19 mouse cellular contexts compared by ENCODE assay signal in genomic region chr7:121750244-121750643, GRCm38 (mm10). TPM values are rescaled to one million over a fixed set of nuclear protein-coding genes. Genes with fewer than 3 reads are reported as not detected.
"Had no signal": no experiment of that assay in that cellular context is flagged by ENCODE, and none has a peak within 500 bp of the region (broad histone marks: within the 10 kb centered on the region; RNA-seq: fewer than 3 reads in every experiment).

No protein-coding gene starts in this region.

- H3K36me3 ChIP-seq: neural tube, embryonic 13.5 days; neural tube, embryonic 15.5 days; stomach, embryonic 15.5 days had no signal

- DNase-seq: retina, postnatal 1 day; right cerebral cortex, adult 18-20 months; right cerebral cortex, postnatal 14 days; right cerebral cortex, postnatal 25 days; right cerebral cortex, postnatal 4 days; spleen, adult 18-20 months; thymus, adult 18-20 months; thymus, adult 2 months; thymus, postnatal 14 days; thymus, postnatal 25 days; thymus, postnatal 36 days; thymus, postnatal 4 days had no signal

- H3K4me3 ChIP-seq: neural tube, embryonic 13.5 days; neural tube, embryonic 15.5 days; stomach, embryonic 15.5 days had no signal

- H3K4me2 ChIP-seq: neural tube, embryonic 13.5 days; neural tube, embryonic 15.5 days; stomach, embryonic 15.5 days had no signal

- H3K27me3 ChIP-seq: neural tube, embryonic 13.5 days; neural tube, embryonic 15.5 days; stomach, embryonic 15.5 days had no signal

- H3K27ac ChIP-seq: neural tube, embryonic 13.5 days; neural tube, embryonic 15.5 days; stomach, embryonic 15.5 days; stomach, postnatal 0 days had no signal

- H3K9ac ChIP-seq: neural tube, embryonic 13.5 days; neural tube, embryonic 15.5 days; stomach, embryonic 15.5 days had no signal

- H3K9me3 ChIP-seq: neural tube, embryonic 13.5 days; neural tube, embryonic 15.5 days; stomach, embryonic 15.5 days had no signal

- H3K4me1 ChIP-seq: neural tube, embryonic 13.5 days; neural tube, embryonic 15.5 days; stomach, embryonic 15.5 days had no signal

RNA-seq across cellular contexts. Expression of gene Scnn1g, which starts 16.0 kb away (rescaled TPM):
- total RNA-seq: neutrophil, adult 5-6 weeks had no signal
- polyA plus RNA-seq: neural tube, embryonic 13.5 days; neural tube, embryonic 14.5 days; neural tube, embryonic 15.5 days; small intestine, adult 2 months had no signal
